Mouse (Mus musculus) heart, adult 2 months (tissue): Measurements from ENCODE around the gene Agap1.
A peak's percentile ranks its signal among the peaks of the same experiment; 100 is the strongest.

Experiments used
- CTCF ChIP-seq: fragments of 200-600 bp; IDR thresholded peaks from 2 replicates; pipeline ENCODE4 v1.8.1; 2022; ENCODE audit warnings: antibody characterized with exemption, mild to moderate bottlenecking, moderate library complexity
- EP300 ChIP-seq: fragments of 200-500 bp; IDR thresholded peaks from 2 replicates; pipeline ENCODE4 v1.6.1; 2011; ENCODE audit warnings: low read depth, low read length, control low read depth; ENCODE audit not compliant: insufficient read depth
- POLR2A ChIP-seq: fragments of 200-500 bp; IDR thresholded peaks from 2 replicates; pipeline ENCODE4 v1.6.1; 2011; ENCODE audit warnings: mild to moderate bottlenecking, low read depth, low read length, control low read depth; ENCODE audit not compliant: insufficient read depth

GRCm38 (mm10) chr1:89757545-89757944 is 302.9 kb downstream of the Agap1 start:
- TF ChIP-seq CTCF (peak; percentile 66), EP300 (no peak), POLR2A (no peak)
